Mouse (Mus musculus) brain, embryonic 14.5 days (tissue): ENCODE data around the gene Prkd2.

ENCODE experiments used
- CTCF ChIP-seq: fragments of 200-500 bp; IDR thresholded peaks from 2 replicates; pipeline ENCODE4 v1.5.1; 2012; ENCODE audit warnings: inconsistent platforms, mild to moderate bottlenecking, moderate library complexity, borderline replicate concordance; ENCODE audit not compliant: insufficient read depth, insufficient read length; ENCODE audit errors: extremely low read depth
- POLR2A ChIP-seq: fragments of 200-500 bp; IDR thresholded peaks from 2 replicates; pipeline ENCODE4 v1.6.1; 2012; ENCODE audit warnings: mild to moderate bottlenecking, inconsistent platforms, borderline replicate concordance; ENCODE audit not compliant: poor library complexity, insufficient read depth, insufficient read length, severe bottlenecking; ENCODE audit errors: extremely low read depth

GRCm38 (mm10) chr7:16844696-16845071, 2.0 kb downstream of the Prkd2 start:
- TF ChIP-seq POLR2A (no peak), CTCF (no peak)
